Mouse (Mus musculus) embryonic facial prominence, embryonic 15.5 days (tissue): ENCODE measurements around the gene Pctp. TPM values are rescaled to one million over a fixed set of nuclear protein-coding genes. Genes with fewer than 3 reads are reported as not detected.
A peak's percentile ranks its signal among the peaks of the same experiment; 100 is the strongest.

Experiments used
- ATAC-seq: fragments of 200-750 bp; cut with Nextera tagmentation; 2 replicates; pipeline ENCODE4 v1.8.0; 2017; ENCODE audit warnings: low read depth, moderate TSS enrichment; ENCODE audit not compliant: insufficient number of reproducible peaks, low FRiP score, low TSS enrichment
- H3K27ac ChIP-seq: fragments of 300-500 bp; sonication (generic); replicated peaks from 2 replicates; pipeline ENCODE4 v1.5.1; 2015; ENCODE audit warnings: mild to moderate bottlenecking, inconsistent platforms
- H3K27me3 ChIP-seq: fragments of 300-500 bp; sonication (generic); 2 replicates; pipeline ENCODE4 v1.6.1; 2015; ENCODE audit warnings: inconsistent platforms
- H3K36me3 ChIP-seq: fragments of 300-500 bp; sonication (generic); 2 replicates; pipeline ENCODE4 v1.6.1; 2015; ENCODE audit warnings: mild to moderate bottlenecking, inconsistent platforms
- H3K4me1 ChIP-seq: fragments of 300-500 bp; sonication (generic); 2 replicates; pipeline ENCODE4 v1.6.1; 2015; ENCODE audit warnings: inconsistent platforms
- H3K4me2 ChIP-seq: fragments of 300-500 bp; sonication (generic); replicated peaks from 2 replicates; pipeline ENCODE4 v1.6.1; 2015; ENCODE audit warnings: mild to moderate bottlenecking, inconsistent platforms
- H3K4me3 ChIP-seq: fragments of 300-500 bp; sonication (generic); replicated peaks from 2 replicates; pipeline ENCODE4 v1.5.1; 2015; ENCODE audit warnings: mild to moderate bottlenecking, inconsistent platforms
- H3K9ac ChIP-seq: fragments of 300-500 bp; sonication (generic); 2 replicates; pipeline ENCODE4 v1.6.1; 2015; ENCODE audit warnings: inconsistent platforms
- H3K9me3 ChIP-seq: fragments of 300-500 bp; sonication (generic); replicated peaks from 2 replicates; pipeline ENCODE4 v1.6.1; 2016; ENCODE audit warnings: inconsistent platforms
- WGBS: fragments of 180-500 bp; shearing (Covaris S2); methylation state at CpG from one replicate; pipeline ENCODE4 v1.1.7; 2015; 5-methylcytosine and 5-hydroxymethylcytosine counted together
- polyA plus RNA-seq: library from polyadenylated mRNA; unstranded; fragments of >200 nt; fragmentation: Nextera tagmentation; extraction: Ambion mirVana; gene quantifications from 2 replicates; pipeline ENCODE4 v1.2.1, GENCODE M21; 2015

Pctp gene
- polyA plus RNA-seq, 1 experiment from 2014 or later = 4.7 TPM

DNA sequence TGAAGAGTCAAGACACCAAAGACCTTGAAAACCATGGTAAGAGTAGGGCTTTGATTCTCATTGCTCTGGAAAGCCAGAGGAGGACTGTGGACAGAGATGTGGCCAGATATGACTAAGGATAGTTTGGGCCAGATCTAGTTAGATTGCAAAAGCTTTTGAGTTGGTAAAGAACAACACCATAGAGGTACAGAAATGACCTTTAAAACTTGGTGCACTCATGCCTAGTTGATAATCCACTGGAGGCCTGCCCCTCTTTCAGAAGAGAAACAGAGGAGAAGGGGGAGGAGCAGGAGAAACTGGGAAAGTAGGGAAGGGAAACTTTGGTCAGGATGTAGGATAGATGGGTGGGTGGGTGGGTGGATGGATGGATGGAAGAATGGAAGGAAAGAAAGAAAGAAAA, 11.0 kb downstream of the Pctp start:
- Histone ChIP-seq H3K4me2 (no peak overlapping the region), H3K9me3 (no peaks in the 10 kb centered on the region), H3K36me3 (no peaks in the 10 kb centered on the region), H3K27me3 (no peaks in the 10 kb centered on the region), H3K4me1 (0 out of 2 replicates have a peak, but pooled peaks cover 3% of the 10 kb centered on the region), H3K9ac (no peak overlapping the region), H3K4me3 (no peak overlapping the region), H3K27ac (no peak overlapping the region)
- ATAC-seq = no peak

GRCm38 (mm10) chr11:89988936-89989589, 13.6 kb downstream of the Pctp start:
- no peaks in the 10 kb centered on the region for H3K9me3 ChIP-seq
- WGBS = 22% methylated on average over 8 of the region's 8 CpGs
- no peak overlapping the region for H3K27ac ChIP-seq
- H3K4me2 ChIP-seq = no peak overlapping the region
- no peaks in the 10 kb centered on the region for H3K27me3 ChIP-seq
- 0 out of 2 replicates have a peak, but pooled peaks have one; percentile 34 for ATAC-seq
- no peaks in the 10 kb centered on the region for H3K36me3 ChIP-seq
- H3K9ac ChIP-seq = no peak overlapping the region
- 0 out of 2 replicates have a peak, but pooled peaks cover 3% of the 10 kb centered on the region for H3K4me1 ChIP-seq
- H3K4me3 ChIP-seq = no peak overlapping the region

DNA sequence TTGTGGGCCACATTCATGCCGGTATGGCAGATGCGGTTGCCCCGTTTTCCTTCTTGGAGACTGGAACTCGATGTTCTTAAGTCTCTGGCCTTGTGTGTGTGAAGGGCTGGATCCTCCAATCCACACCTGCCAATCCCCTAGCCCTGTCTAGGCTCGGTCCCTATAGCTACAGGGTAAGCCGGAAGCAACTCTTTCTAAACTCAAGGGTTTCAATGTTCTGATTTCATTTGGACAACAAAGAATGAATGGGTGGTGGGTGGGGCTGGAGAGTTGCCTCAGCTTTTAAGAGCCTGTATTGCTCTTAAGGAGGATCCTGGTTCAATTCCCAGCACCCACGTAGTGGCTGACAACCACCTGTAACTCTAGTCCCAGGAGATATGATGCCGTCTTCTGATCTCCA, 16.2 kb downstream of the Pctp start:
- Histone ChIP-seq H3K27ac (no peak overlapping the region), H3K4me3 (no peak overlapping the region), H3K27me3 (no peaks in the 10 kb centered on the region), H3K4me2 (no peak overlapping the region), H3K36me3 (no peaks in the 10 kb centered on the region), H3K9me3 (no peaks in the 10 kb centered on the region), H3K9ac (no peak overlapping the region), H3K4me1 (0 out of 2 replicates have a peak, but pooled peaks cover 3% of the 10 kb centered on the region)
- 88% methylated on average over 8 of the region's 8 CpGs for WGBS
- ATAC-seq = no peak

DNA sequence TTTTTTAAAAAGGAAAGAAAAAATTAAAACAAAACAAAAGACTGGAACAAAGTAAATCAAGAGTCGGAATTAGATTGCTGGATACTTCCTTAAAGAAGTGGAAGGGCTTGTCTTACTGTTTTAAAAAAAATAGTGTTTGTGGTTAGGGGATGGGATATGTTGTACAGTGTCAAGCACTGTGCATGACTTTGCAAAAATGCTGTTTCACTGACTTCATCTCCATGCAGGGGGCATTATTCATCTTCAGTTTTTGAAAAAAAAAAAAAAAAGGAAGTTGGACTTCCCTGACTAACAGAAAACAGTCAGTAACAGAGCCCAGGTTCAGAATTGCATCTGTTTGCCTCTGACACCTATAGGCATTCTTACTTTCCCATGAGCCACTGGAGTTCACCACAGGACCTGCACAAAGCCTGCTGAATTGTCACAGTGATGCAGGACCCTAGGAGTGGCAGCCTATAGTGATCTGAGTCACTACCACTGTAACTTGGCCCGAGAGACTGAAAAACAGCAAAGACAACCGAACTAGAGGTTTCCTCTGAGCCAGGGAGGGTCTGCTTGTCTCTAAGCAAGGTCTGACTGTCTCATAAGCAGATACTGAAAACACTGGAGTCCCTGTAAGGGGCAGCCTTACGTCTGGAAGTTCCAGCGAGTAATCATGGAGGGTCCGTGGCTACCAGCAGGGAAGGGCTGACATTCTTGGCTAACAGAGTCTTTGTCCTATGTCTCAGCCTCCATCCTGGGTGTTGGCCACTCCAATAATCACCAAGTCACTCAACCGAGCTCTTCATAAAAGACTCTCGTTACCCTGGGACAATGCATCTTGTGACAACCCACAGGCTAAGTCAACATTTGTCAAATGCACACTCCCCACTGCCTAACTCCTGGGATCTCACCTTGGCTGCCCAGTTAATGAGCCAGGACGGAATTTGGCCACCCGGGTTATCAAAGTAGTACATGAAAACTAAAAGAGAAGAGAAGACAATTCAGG, 17.2 kb downstream of the Pctp start:
- no peak overlapping the region for H3K4me2 ChIP-seq
- H3K27ac ChIP-seq = no peak overlapping the region
- H3K27me3 ChIP-seq = no peaks in the 10 kb centered on the region
- H3K9ac ChIP-seq = no peak overlapping the region
- H3K36me3 ChIP-seq = no peaks in the 10 kb centered on the region
- 63% methylated on average over 10 of the region's 10 CpGs for WGBS
- H3K4me1 ChIP-seq = 0 out of 2 replicates have a peak, but pooled peaks cover 3% of the 10 kb centered on the region
- no peak overlapping the region for H3K4me3 ChIP-seq
- no peaks in the 10 kb centered on the region for H3K9me3 ChIP-seq
- no peak for ATAC-seq

DNA sequence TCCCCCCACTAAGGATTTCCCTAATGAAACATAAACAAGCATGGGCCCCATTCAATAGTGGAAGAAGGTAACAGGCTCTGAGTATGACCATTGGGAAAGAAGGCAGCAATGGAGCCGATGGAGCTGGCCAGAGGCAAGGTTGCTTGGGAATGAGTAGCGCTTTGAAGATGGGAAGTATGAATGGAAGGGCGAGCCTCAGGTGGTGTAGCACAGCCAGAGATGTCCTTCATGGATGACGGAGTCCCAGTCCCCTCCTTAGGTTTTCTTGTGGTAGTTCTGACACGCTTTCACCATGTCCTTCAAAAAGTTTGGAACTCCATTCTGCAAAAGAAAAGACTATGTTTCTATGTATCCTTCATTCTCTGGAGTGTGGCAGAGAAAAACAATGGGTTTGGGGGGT, 18.3 kb downstream of the Pctp start:
- H3K9ac ChIP-seq = no peak overlapping the region
- no peak overlapping the region for H3K4me3 ChIP-seq
- no peak overlapping the region for H3K27ac ChIP-seq
- no peak overlapping the region for H3K4me2 ChIP-seq
- H3K27me3 ChIP-seq = no peaks in the 10 kb centered on the region
- ATAC-seq = no peak
- no peaks in the 10 kb centered on the region for H3K9me3 ChIP-seq
- H3K36me3 ChIP-seq = no peaks in the 10 kb centered on the region
- H3K4me1 ChIP-seq = 0 out of 2 replicates have a peak, but pooled peaks cover 3% of the 10 kb centered on the region
- 89% methylated on average over 5 of the region's 5 CpGs for WGBS

DNA sequence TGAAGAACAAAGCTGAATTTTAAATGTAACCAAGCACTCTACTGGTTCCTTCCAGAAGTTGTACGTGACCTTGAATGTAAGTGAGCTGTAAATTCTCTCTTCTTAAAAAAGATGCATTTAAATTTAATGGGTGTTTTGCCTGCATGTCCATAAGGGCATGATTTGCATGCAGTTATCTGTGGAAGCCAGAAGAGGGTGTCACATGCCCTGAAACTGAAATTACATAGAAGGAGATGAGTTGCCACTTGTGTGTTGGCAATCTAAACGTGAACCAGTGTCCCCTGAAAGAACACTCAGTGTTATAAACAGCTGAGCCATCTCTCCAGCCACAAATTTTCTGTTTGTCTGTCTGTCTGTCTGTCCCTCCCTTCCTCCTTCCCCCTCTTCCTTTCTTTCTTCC, 19.8 kb downstream of the Pctp start:
- H3K27ac ChIP-seq = no peak overlapping the region
- WGBS = 68% methylated on average over 2 of the region's 2 CpGs
- ATAC-seq = no peak

GRCm38 (mm10) chr11:89980106-89980505, 22.6 kb downstream of the Pctp start:
- H3K4me1 ChIP-seq = peaks cover 11% of the 10 kb centered on the region
- no peak overlapping the region for H3K4me3 ChIP-seq
- H3K9ac ChIP-seq = no peak overlapping the region
- no peak for ATAC-seq
- H3K4me2 ChIP-seq = no peak overlapping the region
- H3K9me3 ChIP-seq = no peaks in the 10 kb centered on the region
- no peaks in the 10 kb centered on the region for H3K27me3 ChIP-seq
- H3K27ac ChIP-seq = no peak overlapping the region
- whole genome bisulfite sequencing = 88% methylated on average over 2 of the region's 2 CpGs
- no peaks in the 10 kb centered on the region for H3K36me3 ChIP-seq

More for the DNA sequence above, 19.8 kb downstream of the Pctp start:
- Histone ChIP-seq H3K36me3 (no peaks in the 10 kb centered on the region), H3K9me3 (no peaks in the 10 kb centered on the region), H3K27me3 (no peaks in the 10 kb centered on the region), H3K4me1 (peaks cover 9% of the 10 kb centered on the region), H3K4me3 (no peak overlapping the region), H3K4me2 (no peak overlapping the region), H3K9ac (no peak overlapping the region)

DNA sequence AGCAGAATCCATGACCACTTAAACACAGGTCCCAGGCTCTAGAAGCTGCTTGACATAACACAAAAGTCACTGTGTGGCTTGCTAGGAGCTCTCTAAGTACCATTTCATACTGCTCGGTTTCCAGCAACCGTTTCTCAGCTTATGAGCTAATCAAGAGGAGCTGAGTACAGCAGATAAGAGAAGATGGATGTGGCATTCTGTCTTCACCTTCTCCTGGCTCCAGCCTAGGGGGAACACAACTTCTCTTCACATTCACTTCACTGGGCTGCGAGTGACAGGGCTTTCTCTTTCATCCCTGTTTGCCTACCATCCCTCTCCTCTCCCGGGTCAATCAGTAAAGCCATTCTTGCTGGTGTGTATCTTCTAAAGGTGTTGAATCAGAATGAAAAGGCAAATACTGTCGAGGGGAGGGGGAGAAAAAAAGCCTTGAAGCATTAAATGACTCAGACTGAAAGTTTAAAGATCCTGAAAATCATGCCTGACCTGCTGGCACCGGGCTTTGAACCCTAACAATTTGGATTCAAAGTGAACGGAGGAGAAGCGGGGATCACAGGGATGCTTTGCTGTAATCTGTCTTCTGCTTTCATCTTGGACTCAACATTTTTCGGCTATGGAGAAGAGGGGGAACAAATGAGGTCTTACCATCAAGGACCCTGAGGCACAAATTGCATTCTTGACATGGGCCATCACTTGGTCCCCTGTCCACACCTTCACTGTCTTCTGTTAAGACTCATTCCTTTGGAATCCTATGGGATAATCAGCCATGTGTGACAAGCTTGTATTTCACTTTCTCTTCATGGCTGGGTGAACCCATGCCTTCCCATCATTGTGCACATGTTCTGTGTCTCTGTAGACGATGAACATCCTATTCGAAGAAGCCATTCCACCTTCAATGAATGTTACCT, 23.5 kb downstream of the Pctp start:
- Histone ChIP-seq H3K27me3 (no peaks in the 10 kb centered on the region), H3K27ac (peak overlapping the region; percentile 60; the same call in 1 of the 2 replicates), H3K4me2 (no peak overlapping the region), H3K9ac (no peak overlapping the region), H3K4me3 (no peak overlapping the region), H3K4me1 (peaks cover 11% of the 10 kb centered on the region), H3K36me3 (no peaks in the 10 kb centered on the region), H3K9me3 (no peaks in the 10 kb centered on the region)
- ATAC-seq = no peak
- 68% methylated on average over 11 of the region's 11 CpGs for WGBS

GRCm38 (mm10) chr11:89978353-89978831, 24.3 kb downstream of the Pctp start:
- peaks cover 11% of the 10 kb centered on the region for H3K4me1 ChIP-seq
- no peak overlapping the region for H3K4me3 ChIP-seq
- no peak overlapping the region for H3K4me2 ChIP-seq
- WGBS = 24% methylated on average over 11 of the region's 11 CpGs
- no peaks in the 10 kb centered on the region for H3K36me3 ChIP-seq
- ATAC-seq = peak; percentile 39; the same call in 1 of the 2 replicates
- H3K9me3 ChIP-seq = no peaks in the 10 kb centered on the region
- H3K27me3 ChIP-seq = no peaks in the 10 kb centered on the region
- no peak overlapping the region for H3K9ac ChIP-seq
- peak overlapping the region; percentile 60; the same call in 1 of the 2 replicates for H3K27ac ChIP-seq

GRCm38 (mm10) chr11:89977746-89978352, 24.8 kb downstream of the Pctp start:
- ATAC-seq = no peak
- WGBS = 49% methylated on average over 7 of the region's 7 CpGs
- H3K4me2 ChIP-seq = no peak overlapping the region

More at GRCm38 (mm10) chr11:89977746-89978352, 24.8 kb downstream of the Pctp start:
- no peak overlapping the region for H3K4me3 ChIP-seq
- peak overlapping the region; percentile 60 for H3K27ac ChIP-seq
- H3K9me3 ChIP-seq = no peaks in the 10 kb centered on the region
- H3K9ac ChIP-seq = no peak overlapping the region
- H3K4me1 ChIP-seq = peaks cover 11% of the 10 kb centered on the region
- no peaks in the 10 kb centered on the region for H3K27me3 ChIP-seq
- H3K36me3 ChIP-seq = no peaks in the 10 kb centered on the region
